Mouse (Mus musculus): ENCODE measurements around the gene Rfx1. TPM values are rescaled to one million over a fixed set of nuclear protein-coding genes. Genes with fewer than 3 reads are reported as not detected.

The Rfx1 gene
- polyA plus RNA-seq, 1 experiment from 2014 or later: 9.7 TPM

GRCm38 (mm10) chr8:84137848-84138247 is 71.2 kb downstream of the Rfx1 start:
- Histone ChIP-seq H3K27ac (replicated peaks) (no peak overlapping the region), H3K9me3 (no peaks in the 10 kb centered on the region), H3K36me3 (replicated peaks) (peaks cover 100% of the 10 kb centered on the region), H3K27me3 (replicated peaks; ENCODE audit: low read depth, poor library complexity, severe bottlenecking) (no peaks in the 10 kb centered on the region), H3K4me1 (no peaks in the 10 kb centered on the region), H3K4me3 (no peak overlapping the region)
- DNase-seq (ENCODE audit: low spot score): no peak
- 92% methylated on average over 3 of the region's 3 CpGs for WGBS

- no peak for DNase-seq (ENCODE audit: low spot score)
- H3K27me3 ChIP-seq (replicated peaks; ENCODE audit: low read depth, poor library complexity, severe bottlenecking): no peaks in the 10 kb centered on the region
- H3K27ac ChIP-seq (replicated peaks): no peak overlapping the region
- H3K36me3 ChIP-seq (replicated peaks): peaks cover 93% of the 10 kb centered on the region
- WGBS: 93% methylated on average over 4 of the region's 4 CpGs
- no peaks in the 10 kb centered on the region for H3K9me3 ChIP-seq
- H3K4me1 ChIP-seq: 0 out of 2 replicates have a peak, but pooled peaks cover 3% of the 10 kb centered on the region
- no peak overlapping the region for H3K4me3 ChIP-seq
Measured at GRCm38 (mm10) chr8:84140838-84141237, 74.2 kb downstream of the Rfx1 start.

GRCm38 (mm10) chr8:84144636-84145245 is 78.1 kb downstream of the Rfx1 start:
- Histone ChIP-seq H3K4me3 (no peak overlapping the region), H3K27ac (replicated peaks) (no peak overlapping the region), H3K4me1 (peaks cover 31% of the 10 kb centered on the region), H3K36me3 (replicated peaks) (peaks cover 54% of the 10 kb centered on the region), H3K27me3 (replicated peaks; ENCODE audit: low read depth, poor library complexity, severe bottlenecking) (peaks cover 5% of the 10 kb centered on the region; the same call in 1 of the 2 replicates), H3K9me3 (no peaks in the 10 kb centered on the region)
- no peak for DNase-seq (ENCODE audit: low spot score)
- 93% methylated on average over 8 of the region's 8 CpGs for WGBS

MicroRNAs within 50 kb of the gene (microRNA counts, 519-probe panel; counts per million panel counts)
- 3,179 counts per million, percentile 70 among the panel's probes with 10 or more counts for microRNA mmu-miR-709

Small RNA genes within 50 kb of the gene (microRNA-seq; reads per million reads assigned to microRNA genes)
- gene Mir709: not detected

Other genes with a start within 250 kb of the Rfx1 start
- gene Adgrl1, start 166.7 kb upstream of the Rfx1 start, polyA plus RNA-seq (2016; fragmentation: Nextera tagmentation; extraction: Ambion mirVana): 12.4 and 13.9 TPM in 2 replicates
- gene Gm10644, start 111.6 kb upstream of the Rfx1 start, polyA plus RNA-seq (2016; fragmentation: Nextera tagmentation; extraction: Ambion mirVana): 0.54 and 1.0 TPM in 2 replicates
- gene Asf1b, start 111.3 kb upstream of the Rfx1 start, polyA plus RNA-seq (2016; fragmentation: Nextera tagmentation; extraction: Ambion mirVana): 95.4 and 105 TPM in 2 replicates
- 150 and 153 TPM in 2 replicates for gene Prkaca, start 93.8 kb upstream of the Rfx1 start, polyA plus RNA-seq (2016; fragmentation: Nextera tagmentation; extraction: Ambion mirVana)
- gene Samd1, start 69.2 kb upstream of the Rfx1 start, polyA plus RNA-seq (2016; fragmentation: Nextera tagmentation; extraction: Ambion mirVana): 12.1 and 12.2 TPM in 2 replicates
- gene 1700067K01Rik, start 65.3 kb upstream of the Rfx1 start, polyA plus RNA-seq (2016; fragmentation: Nextera tagmentation; extraction: Ambion mirVana): 0.60 and 1.0 TPM in 2 replicates
- gene 2210011C24Rik, start 54.7 kb upstream of the Rfx1 start, polyA plus RNA-seq (2016; fragmentation: Nextera tagmentation; extraction: Ambion mirVana): 0.28 TPM in 1 of 2 replicates, not detected in the other
- gene Palm3, start 45.4 kb upstream of the Rfx1 start, polyA plus RNA-seq (2016; fragmentation: Nextera tagmentation; extraction: Ambion mirVana): 9.3 and 11.5 TPM in 2 replicates
- gene Il27ra, start 24.2 kb upstream of the Rfx1 start, polyA plus RNA-seq (2016; fragmentation: Nextera tagmentation; extraction: Ambion mirVana): 0.16 and 0.29 TPM in 2 replicates
- not detected in 2 replicates for gene Rln3, start 21.8 kb upstream of the Rfx1 start, polyA plus RNA-seq (2016; fragmentation: Nextera tagmentation; extraction: Ambion mirVana)
- gene Gm10643, start 1.7 kb upstream of the Rfx1 start, polyA plus RNA-seq (2016; fragmentation: Nextera tagmentation; extraction: Ambion mirVana): 1.1 and 1.4 TPM in 2 replicates
- gene Dcaf15, start 37.9 kb downstream of the Rfx1 start, polyA plus RNA-seq (2016; fragmentation: Nextera tagmentation; extraction: Ambion mirVana): 15.9 and 18.0 TPM in 2 replicates
- gene Podnl1, start 59.2 kb downstream of the Rfx1 start, polyA plus RNA-seq (2016; fragmentation: Nextera tagmentation; extraction: Ambion mirVana): 0.08 and 0.12 TPM in 2 replicates
- 20.4 and 21.0 TPM in 2 replicates for gene Cc2d1a, start 81.1 kb downstream of the Rfx1 start, polyA plus RNA-seq (2016; fragmentation: Nextera tagmentation; extraction: Ambion mirVana)
- gene 4930432K21Rik, start 81.2 kb downstream of the Rfx1 start, polyA plus RNA-seq (2016; fragmentation: Nextera tagmentation; extraction: Ambion mirVana): 1.5 and 1.8 TPM in 2 replicates
- gene Nanos3, start 118.4 kb downstream of the Rfx1 start, polyA plus RNA-seq (2016; fragmentation: Nextera tagmentation; extraction: Ambion mirVana): 2.4 and 3.5 TPM in 2 replicates
- 37.2 and 41.7 TPM in 2 replicates for gene Zswim4, start 170.2 kb downstream of the Rfx1 start, polyA plus RNA-seq (2016; fragmentation: Nextera tagmentation; extraction: Ambion mirVana)
- gene D8Ertd738e, start 182.9 kb downstream of the Rfx1 start, polyA plus RNA-seq (2016; fragmentation: Nextera tagmentation; extraction: Ambion mirVana): 409 and 427 TPM in 2 replicates
- gene Mri1, start 190.5 kb downstream of the Rfx1 start, polyA plus RNA-seq (2016; fragmentation: Nextera tagmentation; extraction: Ambion mirVana): 64.0 and 64.2 TPM in 2 replicates
- gene Ccdc130, start 203.5 kb downstream of the Rfx1 start, polyA plus RNA-seq (2016; fragmentation: Nextera tagmentation; extraction: Ambion mirVana): 21.9 and 24.6 TPM in 2 replicates